Mouse (Mus musculus) forebrain, postnatal 0 days (tissue): ENCODE data around the gene Ccdc127. TPM values are rescaled to one million over a fixed set of nuclear protein-coding genes. Genes with fewer than 3 reads are reported as not detected.
A peak's percentile ranks its signal among the peaks of the same experiment; 100 is the strongest.

Source experiments
- ATAC-seq: fragments of 200-750 bp; cut with Nextera tagmentation; 2 replicates; pipeline ENCODE4 v1.8.0; 2017; ENCODE audit warnings: mild to moderate bottlenecking, moderate library complexity
- DNase-seq: peaks from one replicate; pipeline ENCODE4 v3.0.0-alpha.2; 2015
- H3K27ac ChIP-seq: fragments of 300-500 bp; sonication (generic); 2 replicates; pipeline ENCODE4 v1.5.1; 2014; ENCODE audit warnings: low read depth, mild to moderate bottlenecking, antibody characterized with exemption, low read length, moderate library complexity, mixed read lengths
- H3K27me3 ChIP-seq: fragments of 300-500 bp; sonication (generic); 2 replicates; pipeline ENCODE4 v1.6.1; 2014; ENCODE audit warnings: mild to moderate bottlenecking, low read length, mixed read lengths; ENCODE audit not compliant: insufficient read depth
- H3K36me3 ChIP-seq: fragments of 300-500 bp; sonication (generic); 2 replicates; pipeline ENCODE4 v1.6.1; 2014; ENCODE audit warnings: mild to moderate bottlenecking, moderate library complexity; ENCODE audit not compliant: insufficient read depth
- H3K4me1 ChIP-seq: fragments of 300-500 bp; sonication (generic); 2 replicates; pipeline ENCODE4 v1.6.1; 2014; ENCODE audit warnings: antibody characterized with exemption; ENCODE audit not compliant: insufficient read depth
- H3K4me2 ChIP-seq: fragments of 300-500 bp; sonication (generic); 2 replicates; pipeline ENCODE4 v1.6.1; 2014; ENCODE audit warnings: low read depth, mild to moderate bottlenecking, moderate library complexity
- H3K4me3 ChIP-seq: fragments of 300-500 bp; sonication (generic); 2 replicates; pipeline ENCODE4 v1.5.1; 2014; ENCODE audit warnings: low read depth, low read length, mixed read lengths
- H3K9ac ChIP-seq: fragments of 300-500 bp; sonication (generic); 2 replicates; pipeline ENCODE4 v1.6.1; 2014; ENCODE audit warnings: mild to moderate bottlenecking
- H3K9me3 ChIP-seq: fragments of 300-500 bp; sonication (generic); 2 replicates; pipeline ENCODE4 v1.6.1; 2016; ENCODE audit warnings: low read length
- CTCF ChIP-seq: sonication (generic); IDR thresholded peaks from 2 replicates; pipeline ENCODE4 v1.5.1; 2016; ENCODE audit warnings: antibody characterized with exemption, control low read depth, low read depth
- WGBS: fragments of 180-500 bp; shearing (Covaris S2); extraction: QIAGEN DNeasy Blood & Tissue Kit; methylation state at CpG from one replicate; pipeline ENCODE4 v1.1.7; 2014; 5-methylcytosine and 5-hydroxymethylcytosine counted together
- polyA plus RNA-seq: library from polyadenylated mRNA; unstranded; fragments of >200 nt; fragmentation: Nextera tagmentation; extraction: Ambion mirVana; gene quantifications from 2 replicates; pipeline ENCODE4 v1.2.1, GENCODE M21; 2015
- total RNA-seq: library from RNA; depleted of rRNA; stranded (reverse); fragments of >200 nt; gene quantifications from 2 replicates; pipeline ENCODE4 v1.2.3, GENCODE M21; 2014; rRNA removed

Gene Ccdc127
- 22.2 and 34.2 TPM in 2 replicates for total RNA-seq
- polyA plus RNA-seq: 35.1 and 39.8 TPM in 2 replicates

DNA sequence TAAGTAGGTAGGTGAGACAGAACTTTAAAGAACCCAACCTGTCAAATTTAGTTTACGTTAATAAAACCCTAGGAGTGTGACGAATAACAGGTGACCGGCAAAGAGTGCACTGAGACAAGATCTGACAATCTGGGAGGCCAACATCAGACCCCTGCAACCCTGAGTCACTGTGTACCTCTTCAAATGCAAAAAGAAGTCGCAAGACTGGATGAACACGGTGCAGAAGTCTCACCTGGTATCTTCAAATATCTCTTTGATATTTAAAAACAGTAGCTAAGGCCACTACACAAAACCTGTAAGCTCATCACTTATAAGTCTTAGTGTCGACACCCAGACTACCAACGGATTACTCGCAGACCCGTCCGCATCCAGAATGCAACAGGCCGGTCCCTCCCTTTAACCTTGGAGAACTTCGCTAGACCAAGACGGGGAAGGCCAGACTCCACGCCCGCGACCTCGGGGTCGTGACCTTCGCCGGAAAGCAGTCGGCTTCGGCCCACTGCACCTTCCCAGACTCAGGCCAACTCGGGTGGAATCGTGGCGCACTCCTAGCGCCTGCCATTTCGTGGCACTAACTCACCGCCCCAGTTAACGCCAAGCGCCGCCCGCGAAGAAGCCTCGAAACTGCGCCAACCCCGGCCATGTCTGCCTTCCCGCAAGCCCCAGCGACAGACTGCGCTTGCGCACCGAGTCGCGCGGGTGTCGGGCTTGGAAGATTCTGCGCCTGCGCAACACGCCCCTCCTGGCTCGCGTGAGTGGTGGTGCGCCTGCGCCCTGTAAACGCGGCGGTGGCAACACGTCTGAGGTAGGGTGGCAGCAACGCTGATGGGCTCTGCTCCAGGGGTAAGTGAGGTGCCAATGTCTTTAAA is at the start of gene Ccdc127, which contains the start of gene Sdha:
TSS of gene Ccdc127 (plus strand) at position 744 of the 869 bp plus-strand sequence.
TSS of gene Sdha (minus strand) at position 715 of the 869 bp plus-strand sequence.
- Histone ChIP-seq H3K9ac (peak within 1 kb of the TSS; percentile 78), H3K36me3 (peaks cover 9% of the 10 kb centered on the region; the same call in 1 of the 2 replicates), H3K4me1 (peaks cover 13% of the 10 kb centered on the region; the same call in 1 of the 2 replicates), H3K4me2 (peak within 1 kb of the TSS; percentile 64), H3K9me3 (no peaks in the 10 kb centered on the region), H3K27me3 (no peaks in the 10 kb centered on the region), H3K27ac (peak within 1 kb of the TSS; percentile 74), H3K4me3 (peak within 1 kb of the TSS; percentile 57)
- 2% methylated on average over 57 of the region's 57 CpGs for WGBS
- DNase-seq (peak; percentile 99), ATAC-seq (peak; percentile 99)
- no peak; the same call in none of the 2 replicates for TF ChIP-seq CTCF

DNA sequence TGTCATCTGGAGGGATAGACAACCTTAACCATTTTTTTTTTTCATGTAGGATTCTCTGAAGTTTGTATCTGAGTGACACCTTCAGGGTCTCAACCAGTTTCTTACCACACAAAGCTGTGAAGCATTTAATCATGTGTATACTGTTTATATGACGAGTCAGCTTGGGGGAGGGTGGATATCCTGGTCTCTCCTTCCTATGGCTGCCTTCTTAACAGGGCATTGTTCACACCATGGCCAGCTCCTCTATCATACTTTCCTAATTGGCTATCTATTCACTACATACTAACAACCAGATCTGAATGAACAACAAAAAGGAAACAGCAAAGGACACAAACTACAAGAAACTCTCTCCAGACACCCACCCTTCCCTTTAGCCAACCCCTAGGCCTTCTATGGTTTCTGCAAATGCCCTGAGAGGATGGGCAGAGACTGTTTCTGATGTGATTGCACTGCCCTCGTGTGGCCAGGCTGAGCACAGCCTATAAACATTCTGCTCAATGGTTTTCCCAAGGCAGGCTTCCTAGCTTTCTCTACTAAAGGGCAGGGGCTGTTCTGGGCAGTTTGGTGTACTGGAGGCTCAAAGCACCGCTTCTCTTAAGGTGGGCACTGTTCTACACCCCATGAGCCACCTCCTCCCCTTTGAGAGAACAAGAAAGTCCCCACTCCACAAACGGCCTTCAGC is 49.0 kb upstream of the Ccdc127 start:
- Histone ChIP-seq H3K9ac (no peak overlapping the region), H3K36me3 (peaks cover 36% of the 10 kb centered on the region), H3K27me3 (no peaks in the 10 kb centered on the region), H3K27ac (no peak overlapping the region), H3K4me3 (no peak overlapping the region), H3K4me2 (no peak overlapping the region), H3K9me3 (no peaks in the 10 kb centered on the region), H3K4me1 (no peaks in the 10 kb centered on the region)
- peak; percentile 95 for TF ChIP-seq CTCF
- ATAC-seq: peak; percentile 92
- 45% methylated on average over 4 of the region's 4 CpGs for WGBS
- peak; percentile 83 for DNase-seq

DNA sequence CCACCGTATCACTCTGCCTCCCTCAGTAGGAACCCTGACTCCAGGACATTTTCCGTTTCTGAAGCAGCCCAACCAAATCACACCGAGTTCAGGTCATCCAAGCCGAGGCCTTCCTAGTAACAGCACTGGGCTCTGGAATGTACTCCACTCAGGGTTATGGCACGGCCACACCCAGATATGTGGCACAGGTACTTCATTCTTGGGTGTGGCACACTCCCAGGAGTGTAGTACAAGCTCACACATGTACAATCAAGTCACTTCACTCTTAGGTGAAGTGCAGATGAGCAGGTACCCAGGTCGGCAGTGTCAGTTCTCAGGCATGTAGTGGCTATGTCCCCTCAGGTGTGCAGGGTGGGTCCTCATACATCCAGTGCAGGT is 48.5 kb upstream of the Ccdc127 start:
- no peak overlapping the region for H3K4me2 ChIP-seq
- peaks cover 41% of the 10 kb centered on the region for H3K36me3 ChIP-seq
- H3K27me3 ChIP-seq: no peaks in the 10 kb centered on the region
- H3K27ac ChIP-seq: no peak overlapping the region
- no peaks in the 10 kb centered on the region for H3K9me3 ChIP-seq
- no peaks in the 10 kb centered on the region for H3K4me1 ChIP-seq
- H3K9ac ChIP-seq: no peak overlapping the region
- DNase-seq (no peak), ATAC-seq (peak; percentile 23; the same call in 1 of the 2 replicates)
- no peak for TF ChIP-seq CTCF
- WGBS: 76% methylated on average over 6 of the region's 6 CpGs
- H3K4me3 ChIP-seq: no peak overlapping the region

GRCm38 (mm10) chr13:74302050-74303037 is 47.8 kb upstream of the Ccdc127 start:
- ATAC-seq (no peak), DNase-seq (no peak)
- Histone ChIP-seq H3K4me1 (no peaks in the 10 kb centered on the region), H3K27me3 (no peaks in the 10 kb centered on the region), H3K27ac (no peak overlapping the region), H3K4me3 (no peak overlapping the region), H3K9me3 (no peaks in the 10 kb centered on the region), H3K4me2 (no peak overlapping the region), H3K9ac (no peak overlapping the region), H3K36me3 (peaks cover 48% of the 10 kb centered on the region)
- 88% methylated on average over 10 of the region's 10 CpGs for WGBS
- peak; percentile 54 for TF ChIP-seq CTCF

- H3K9ac ChIP-seq: no peak overlapping the region
- no peak for TF ChIP-seq CTCF
- no peak for DNase-seq
- H3K27ac ChIP-seq: no peak overlapping the region
- H3K4me3 ChIP-seq: no peak overlapping the region
- 87% methylated on average over 6 of the region's 6 CpGs for WGBS
- no peaks in the 10 kb centered on the region for H3K27me3 ChIP-seq
- peaks cover 66% of the 10 kb centered on the region for H3K36me3 ChIP-seq
- no peak overlapping the region for H3K4me2 ChIP-seq
- H3K4me1 ChIP-seq: no peaks in the 10 kb centered on the region
- H3K9me3 ChIP-seq: no peaks in the 10 kb centered on the region
- ATAC-seq: no peak
These were observed 44.7 kb upstream of the Ccdc127 start for GRCm38 (mm10) chr13:74305380-74305779.

DNA sequence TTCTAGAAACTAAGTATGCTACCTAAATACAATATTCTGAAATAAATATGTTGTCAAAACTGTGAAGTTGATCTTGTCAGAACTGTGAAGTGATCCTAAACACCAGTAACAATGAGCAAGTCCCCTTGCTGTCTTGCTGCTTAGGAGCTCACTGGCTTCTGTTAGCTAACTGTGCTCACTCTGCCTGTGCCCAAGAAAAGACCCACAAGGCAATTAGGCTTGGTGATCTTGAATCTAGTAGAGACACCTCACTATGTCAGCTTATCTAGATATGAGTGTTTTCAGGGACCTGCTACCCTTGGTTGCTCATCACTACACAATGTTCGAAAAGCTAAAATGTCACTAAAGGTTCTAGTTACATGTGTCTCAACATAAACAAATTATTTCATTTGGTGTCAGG is 44.3 kb upstream of the Ccdc127 start:
- no peak overlapping the region for H3K9ac ChIP-seq
- no peaks in the 10 kb centered on the region for H3K9me3 ChIP-seq
- WGBS: 97% methylated on average over 1 of the region's 1 CpGs
- ATAC-seq (no peak), DNase-seq (no peak)
- no peak for TF ChIP-seq CTCF
- peaks cover 70% of the 10 kb centered on the region for H3K36me3 ChIP-seq
- no peak overlapping the region for H3K4me2 ChIP-seq
- no peak overlapping the region for H3K4me3 ChIP-seq
- no peaks in the 10 kb centered on the region for H3K4me1 ChIP-seq
- H3K27me3 ChIP-seq: no peaks in the 10 kb centered on the region
- no peak overlapping the region for H3K27ac ChIP-seq
